Mouse (Mus musculus) CD4-positive, CD25-positive, alpha-beta regulatory T cell, adult 9 weeks (primary cell): ENCODE measurements around the gene Trim26. TPM values are rescaled to one million over a fixed set of nuclear protein-coding genes. Genes with fewer than 3 reads are reported as not detected.

Experiments
- polyA plus RNA-seq: library from polyadenylated mRNA; unstranded; fragments of 100-300 nt; shearing (Covaris generic); gene quantifications from one replicate; pipeline ENCODE4 v1.2.1, GENCODE M21; 2017

The Trim26 gene
- 178 TPM for polyA plus RNA-seq

DNA sequence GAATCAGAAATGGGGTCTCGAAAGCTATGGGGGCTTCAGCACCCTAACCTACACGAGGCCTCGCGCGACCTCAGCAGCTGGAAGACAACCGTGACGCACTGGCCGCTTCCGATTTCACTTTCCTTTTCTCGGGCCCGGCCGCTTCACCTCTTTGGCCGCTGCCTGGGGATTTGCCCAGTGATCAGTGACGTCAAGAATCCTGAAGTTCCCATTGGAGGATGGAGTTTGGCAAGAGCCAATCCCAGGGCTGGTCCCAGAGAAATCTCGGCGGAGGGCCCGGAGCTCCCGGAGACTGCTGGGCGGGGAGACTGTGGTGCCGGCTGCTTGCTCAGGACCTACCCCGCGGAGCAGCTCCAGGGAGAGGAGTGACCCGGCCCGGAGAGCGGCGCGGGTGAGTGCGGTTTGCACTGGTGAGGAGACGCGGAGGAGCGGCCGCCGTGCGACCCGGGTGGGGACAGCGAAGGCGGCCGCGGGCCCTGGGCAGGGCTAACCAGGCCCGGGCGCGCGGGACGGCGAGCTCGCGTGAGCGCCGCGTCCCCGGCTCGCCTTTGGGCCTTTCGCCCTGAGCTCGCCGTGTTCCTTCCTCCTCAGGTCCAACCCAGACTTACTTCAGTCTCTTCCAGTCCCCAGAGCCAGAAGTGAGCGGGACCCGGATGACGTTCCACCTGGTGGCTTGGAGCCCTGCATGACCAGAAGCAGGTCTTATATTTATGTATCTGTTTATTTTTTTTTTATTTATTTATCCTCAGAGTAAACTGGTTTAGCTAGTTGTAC lies at the start of gene Trim26:
Trim26 (plus strand) TSS at position 261 of the 774 bp plus-strand sequence.

DNA sequence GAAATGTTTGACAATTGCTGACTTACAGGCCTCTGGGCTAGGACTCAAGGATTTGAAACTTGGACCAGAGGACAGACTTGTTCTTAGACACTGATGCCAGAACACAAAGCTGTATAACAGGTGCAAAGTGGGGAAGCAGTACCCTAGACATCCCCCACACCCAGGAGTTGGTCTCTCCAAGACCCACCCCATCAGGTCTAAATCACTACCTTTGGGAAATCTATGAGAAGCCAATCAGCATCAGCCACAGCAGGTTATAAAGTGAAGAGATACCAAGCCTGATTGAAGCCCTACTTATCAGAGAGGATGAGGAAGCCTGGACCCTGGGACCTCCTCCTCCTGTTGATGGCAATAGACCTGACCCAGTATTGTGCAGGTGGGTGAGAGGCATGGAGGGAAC lies 25.1 kb upstream of the Trim26 start, which contains the start of gene H2-M10.6:
H2-M10.6 (plus strand) TSS at position 301 of the 400 bp plus-strand sequence.

GRCm38 (mm10) chr17:36866719-36867527 lies 30.0 kb downstream of the Trim26 start, which contains the start of gene Trim15:
Gene Trim15, minus strand, starts transcription at chr17:36867210.

DNA sequence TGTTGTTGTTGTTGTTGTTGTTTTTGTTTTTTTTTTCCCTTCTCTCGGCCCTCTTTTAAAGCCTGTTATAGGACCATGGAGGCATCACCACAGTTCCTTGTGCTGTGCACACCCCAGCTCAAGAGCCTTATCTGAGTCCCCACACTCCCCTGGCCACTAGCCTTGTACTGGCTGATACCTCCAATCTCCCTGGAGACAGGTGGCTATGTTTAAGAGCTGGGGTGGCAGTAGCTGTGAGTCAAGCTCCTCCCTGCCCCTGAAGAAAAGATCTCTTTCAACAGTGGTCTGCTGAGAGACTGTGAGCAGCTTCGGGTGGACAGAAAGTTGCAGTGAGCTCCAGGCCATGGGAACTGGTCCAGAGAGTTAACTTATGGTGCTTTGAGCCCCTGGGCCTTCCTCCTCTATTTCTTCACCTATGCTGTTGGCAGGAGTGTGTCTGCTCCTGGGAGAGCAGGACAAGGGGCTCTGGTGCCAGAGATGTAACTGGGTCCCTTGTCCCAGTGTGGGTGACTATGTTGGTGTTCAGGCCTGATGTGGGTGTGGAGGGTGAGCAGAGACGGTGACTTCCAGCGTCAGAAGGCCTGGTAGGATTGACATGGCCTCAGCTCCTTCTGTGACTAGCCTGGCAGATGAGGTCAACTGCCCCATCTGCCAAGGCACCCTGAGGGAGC lies 32.5 kb downstream of the Trim26 start, which contains the start of gene Trim10:
Trim10 (plus strand) TSS at position 291 of the 671 bp plus-strand sequence.

DNA sequence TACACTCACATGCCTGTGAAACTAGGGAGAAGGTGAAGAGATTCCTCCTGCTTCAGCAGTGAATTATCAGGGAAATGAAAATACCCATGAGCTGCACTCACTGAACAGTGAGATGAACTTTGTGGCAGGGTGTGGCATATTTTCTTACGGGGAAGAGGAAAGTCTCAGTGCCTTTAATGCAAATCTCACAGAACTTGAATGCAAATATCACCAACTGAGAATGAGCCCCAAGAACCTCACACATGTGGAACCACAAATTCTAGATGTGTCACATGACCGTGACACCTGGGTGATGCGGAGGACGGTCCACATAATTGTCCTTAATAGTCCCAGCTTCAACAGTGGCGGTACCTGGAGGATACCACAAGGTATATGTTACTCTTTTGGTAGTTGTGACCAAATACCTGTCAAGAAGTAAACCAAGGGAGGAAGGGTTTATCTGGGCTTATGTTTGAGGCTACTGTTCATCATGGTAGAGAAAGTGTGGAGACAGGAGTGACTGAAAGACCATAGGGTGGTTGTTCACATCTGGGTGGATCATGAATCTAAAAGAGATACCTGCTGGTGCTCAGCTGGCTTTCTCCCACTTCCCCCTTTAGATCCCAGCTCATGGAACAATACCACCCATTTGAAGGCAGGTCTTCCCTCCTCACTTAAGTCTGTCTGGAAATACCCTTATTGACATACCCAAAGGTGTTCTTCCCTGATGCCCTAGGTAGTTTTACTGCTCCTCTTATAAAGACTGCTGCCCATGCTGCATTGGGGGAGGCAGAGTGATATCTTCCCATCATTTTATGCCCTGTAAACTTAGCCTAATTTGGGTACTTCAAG lies 53.4 kb downstream of the Trim26 start, which contains the start of gene Trim40:
Trim40 (minus strand) TSS at position 51 of the 831 bp plus-strand sequence.

GRCm38 (mm10) chr17:36897552-36898205 lies 60.7 kb downstream of the Trim26 start, which contains the start of gene Trim31:
Gene Trim31, plus strand, starts transcription at chr17:36898118.

Other genes starting within 250 kb of the Trim26 start
- not detected for gene H2-M9, start 194.5 kb upstream of the Trim26 start, polyA plus RNA-seq
- not detected for gene H2-M1, start 164.9 kb upstream of the Trim26 start, polyA plus RNA-seq
- not detected for gene H2-M10.5, start 64.2 kb upstream of the Trim26 start, polyA plus RNA-seq
- not detected for gene H2-M10.6, start 25.0 kb upstream of the Trim26 start, polyA plus RNA-seq
- gene Trim15, start 30.1 kb downstream of the Trim26 start, polyA plus RNA-seq, result 0.31 TPM
- not detected for gene Trim10, start 32.4 kb downstream of the Trim26 start, polyA plus RNA-seq
- gene Trim40, start 53.0 kb downstream of the Trim26 start, polyA plus RNA-seq, result not detected
- not detected for gene Trim31, start 61.0 kb downstream of the Trim26 start, polyA plus RNA-seq
- not detected for gene Rnf39, start 105.8 kb downstream of the Trim26 start, polyA plus RNA-seq
- gene Ppp1r11, start 114.6 kb downstream of the Trim26 start, polyA plus RNA-seq, result 176 TPM
- gene Znrd1, start 121.4 kb downstream of the Trim26 start, polyA plus RNA-seq, result 108 TPM
- gene Znrd1as, start 121.5 kb downstream of the Trim26 start, polyA plus RNA-seq, result 4.0 TPM
- gene 2410137M14Rik, start 144.1 kb downstream of the Trim26 start, polyA plus RNA-seq, result not detected
- 0.20 TPM for gene H2-M5, start 152.4 kb downstream of the Trim26 start, polyA plus RNA-seq
- not detected for gene Zfp57, start 164.0 kb downstream of the Trim26 start, polyA plus RNA-seq
- not detected for gene Mog, start 186.3 kb downstream of the Trim26 start, polyA plus RNA-seq
- gene Gabbr1, start 208.8 kb downstream of the Trim26 start, polyA plus RNA-seq, result 10.5 TPM